Mouse (Mus musculus) stomach, postnatal 0 days (tissue): Measurements from ENCODE around the gene Tmem179b. TPM values are rescaled to one million over a fixed set of nuclear protein-coding genes. Genes with fewer than 3 reads are reported as not detected.

Source experiments
- ATAC-seq: fragments of 200-750 bp; cut with Nextera tagmentation; 2 replicates; pipeline ENCODE4 v1.8.0; 2017; ENCODE audit not compliant: low FRiP score, low TSS enrichment
- DNase-seq: peaks from one replicate; pipeline ENCODE4 v3.0.0-alpha.2; 2016; ENCODE audit warnings: low spot score
- H3K27ac ChIP-seq: fragments of 300-500 bp; sonication (generic); replicated peaks from 2 replicates; pipeline ENCODE4 v1.5.1; 2014; ENCODE audit warnings: mild to moderate bottlenecking, control low read depth
- H3K27me3 ChIP-seq: fragments of 300-500 bp; sonication (generic); 2 replicates; pipeline ENCODE4 v1.6.1; 2014; ENCODE audit warnings: low read length; ENCODE audit not compliant: control insufficient read depth, insufficient read depth
- H3K36me3 ChIP-seq: fragments of 300-500 bp; sonication (generic); 2 replicates; pipeline ENCODE4 v1.6.1; 2014; ENCODE audit warnings: low read length, mixed read lengths; ENCODE audit not compliant: control insufficient read depth, insufficient read depth
- H3K4me1 ChIP-seq: fragments of 300-500 bp; sonication (generic); replicated peaks from 2 replicates; pipeline ENCODE4 v1.6.1; 2014; ENCODE audit warnings: antibody characterized with exemption; ENCODE audit not compliant: control insufficient read depth, insufficient read depth
- H3K4me2 ChIP-seq: fragments of 300-500 bp; sonication (generic); replicated peaks from 2 replicates; pipeline ENCODE4 v1.6.1; 2014; ENCODE audit warnings: low read depth, mild to moderate bottlenecking, control low read depth, moderate library complexity
- H3K4me3 ChIP-seq: fragments of 300-500 bp; sonication (generic); 2 replicates; pipeline ENCODE4 v1.5.1; 2014; ENCODE audit warnings: low read depth, low read length, control low read depth
- H3K9ac ChIP-seq: fragments of 300-500 bp; sonication (generic); 2 replicates; pipeline ENCODE4 v1.6.1; 2014; ENCODE audit warnings: mild to moderate bottlenecking, low read length, control low read depth, mixed read lengths
- H3K9me3 ChIP-seq: fragments of 300-500 bp; sonication (generic); 2 replicates; pipeline ENCODE4 v1.6.1; 2016; ENCODE audit warnings: low read length; ENCODE audit not compliant: control insufficient read depth
- CTCF ChIP-seq: IDR thresholded peaks from 2 replicates; pipeline ENCODE4 v1.5.1; 2016; ENCODE audit warnings: antibody characterized with exemption, low read depth, mild to moderate bottlenecking, moderate library complexity
- EP300 ChIP-seq: optimal IDR thresholded peaks from 2 replicates; pipeline ENCODE3; 2016; ENCODE audit warnings: antibody characterized with exemption
- WGBS: fragments of 180-500 bp; shearing (Covaris S2); extraction: QIAGEN DNeasy Blood & Tissue Kit; methylation state at CpG from one replicate; pipeline ENCODE4 v1.1.7; 2014; 5-methylcytosine and 5-hydroxymethylcytosine counted together
- polyA plus RNA-seq: library from polyadenylated mRNA; unstranded; fragments of >200 nt; fragmentation: Nextera tagmentation; extraction: Ambion mirVana; gene quantifications from 2 replicates; pipeline ENCODE4 v1.2.1, GENCODE M21; 2015

The Tmem179b gene
- polyA plus RNA-seq: 95.2 and 98.4 TPM in 2 replicates

- Histone ChIP-seq H3K27ac (peak within 1 kb of the TSS; percentile 98), H3K4me2 (peak within 1 kb of the TSS; percentile 98), H3K36me3 (peaks cover 3% of the 10 kb centered on the region; the same call in 1 of the 2 replicates), H3K4me3 (peak within 1 kb of the TSS; percentile 82), H3K9ac (peak within 1 kb of the TSS; percentile 95), H3K9me3 (no peaks in the 10 kb centered on the region), H3K4me1 (peaks cover 4% of the 10 kb centered on the region; the same call in 1 of the 2 replicates), H3K27me3 (no peaks in the 10 kb centered on the region)
- ATAC-seq: peak; percentile 91
- TF ChIP-seq CTCF: no peak
- TF ChIP-seq EP300: peak; percentile 72
- 0% methylated on average over 55 of the region's 68 CpGs for WGBS
- DNase-seq: peak; percentile 97
Observed at GRCm38 (mm10) chr19:8774086-8774835, at the start of gene Tmem179b. Gene Tmem179b, minus strand, starts transcription at chr19:8774467.

GRCm38 (mm10) chr19:8822696-8823095 lies 48.4 kb upstream of the Tmem179b start:
- Histone ChIP-seq H3K9me3 (no peaks in the 10 kb centered on the region), H3K27ac (no peak overlapping the region), H3K4me1 (no peaks in the 10 kb centered on the region), H3K4me2 (peak overlapping the region; percentile 74), H3K9ac (0 out of 2 replicates have a peak overlapping the region, but pooled peaks have one; percentile 31), H3K36me3 (peaks cover 26% of the 10 kb centered on the region), H3K27me3 (no peaks in the 10 kb centered on the region), H3K4me3 (peak overlapping the region; percentile 99; the same call in 1 of the 2 replicates)
- TF ChIP-seq CTCF: no peak
- no peak for TF ChIP-seq EP300
- WGBS: 59% methylated on average over 8 of the region's 8 CpGs
- DNase-seq (no peak), ATAC-seq (no peak)

- Histone ChIP-seq H3K4me1 (no peaks in the 10 kb centered on the region), H3K27me3 (no peaks in the 10 kb centered on the region), H3K9me3 (no peaks in the 10 kb centered on the region), H3K36me3 (peaks cover 19% of the 10 kb centered on the region), H3K4me3 (peak overlapping the region; percentile 99), H3K9ac (peak overlapping the region; percentile 96), H3K27ac (peak overlapping the region; percentile 99; the same call in 1 of the 2 replicates), H3K4me2 (peak overlapping the region; percentile 74)
- ATAC-seq: no peak
- DNase-seq: no peak
- under 1% methylated on average over 7 of the region's 7 CpGs for WGBS
- TF ChIP-seq CTCF (no peak), EP300 (no peak)
Observed at GRCm38 (mm10) chr19:8821146-8821545, 46.9 kb upstream of the Tmem179b start.

GRCm38 (mm10) chr19:8820424-8820956 lies 46.2 kb upstream of the Tmem179b start:
- Histone ChIP-seq H3K4me1 (no peaks in the 10 kb centered on the region), H3K27ac (peak overlapping the region; percentile 99), H3K4me2 (peak overlapping the region; percentile 74), H3K9me3 (no peaks in the 10 kb centered on the region), H3K4me3 (peak overlapping the region; percentile 99), H3K36me3 (peaks cover 16% of the 10 kb centered on the region), H3K27me3 (no peaks in the 10 kb centered on the region), H3K9ac (peak overlapping the region; percentile 96)
- TF ChIP-seq CTCF (no peak), EP300 (no peak)
- WGBS: 0% methylated on average over 39 of the region's 48 CpGs
- DNase-seq: no peak
- ATAC-seq: no peak; the same call in 1 of the 2 replicates

- H3K36me3 ChIP-seq: peaks cover 12% of the 10 kb centered on the region
- H3K4me3 ChIP-seq: peak within 1 kb of the TSS; percentile 99
- ATAC-seq (peak; percentile 94), DNase-seq (peak; percentile 99)
- peak within 1 kb of the TSS; percentile 99 for H3K27ac ChIP-seq
- H3K4me2 ChIP-seq: peak within 1 kb of the TSS; percentile 74
- 0% methylated on average over 81 of the region's 83 CpGs for WGBS
- H3K4me1 ChIP-seq: no peaks in the 10 kb centered on the region
- no peaks in the 10 kb centered on the region for H3K9me3 ChIP-seq
- TF ChIP-seq CTCF (peak; percentile 23; the same call in 1 of the 2 replicates), EP300 (no peak)
- peak within 1 kb of the TSS; percentile 96 for H3K9ac ChIP-seq
- H3K27me3 ChIP-seq: no peaks in the 10 kb centered on the region
Observed at GRCm38 (mm10) chr19:8819596-8820423, 45.5 kb upstream of the Tmem179b start, which contains the start of gene Hnrnpul2. Gene Hnrnpul2, plus strand, starts transcription at chr19:8820010.
